Comparison of ENCODE assay signal across 9 mouse cellular contexts in genomic region chr3:138066348-138066856, GRCm38 (mm10). TPM values are rescaled to one million over a fixed set of nuclear protein-coding genes. Genes with fewer than 3 reads are reported as not detected.
DNase-seq lines count a peak whose midpoint lies in the region; ATAC-seq and TF ChIP-seq lines count a peak whose summit lies in the region.
"Had no signal": no experiment of that assay in that cellular context is flagged by ENCODE, and none has a peak within 500 bp of the region (broad histone marks: within the 10 kb centered on the region; RNA-seq: fewer than 3 reads in every experiment).

No protein-coding gene starts in this region.

- peaks cover 68% of the 10 kb centered on the region for H3K79me2 ChIP-seq in C2C12 (ENCODE audit: control insufficient read depth, insufficient read depth)

- WGBS in heart, embryonic 13.5 days: 70% methylated on average over 20 of the region's 20 CpGs
- WGBS in limb, embryonic 13.5 days: 80% methylated on average over 20 of the region's 20 CpGs
- 80% methylated on average over 20 of the region's 20 CpGs for WGBS in intestine, embryonic 15.5 days

- peaks cover 72% of the 10 kb centered on the region for H3K4me1 ChIP-seq in heart, embryonic 13.5 days
- peaks cover 26% of the 10 kb centered on the region for H3K4me1 ChIP-seq in limb, embryonic 13.5 days
- H3K4me1 ChIP-seq in intestine, embryonic 15.5 days (replicated peaks): peaks cover 16% of the 10 kb centered on the region

- peaks cover 60% of the 10 kb centered on the region for H3K79me3 ChIP-seq in C2C12 (ENCODE audit: low read depth)

- peak overlapping the region; percentile 85 for H3K9ac ChIP-seq in heart, embryonic 13.5 days
- H3K9ac ChIP-seq in limb, embryonic 13.5 days: no peak overlapping the region
- H3K9ac ChIP-seq in intestine, embryonic 15.5 days: no peak overlapping the region
- H3K9ac ChIP-seq: lung, embryonic 15.5 days had no signal

- H3K36me3 ChIP-seq in C2C12 (ENCODE audit: control insufficient read depth, insufficient read depth): peaks cover 14% of the 10 kb centered on the region
- H3K36me3 ChIP-seq in heart, embryonic 13.5 days: 0 out of 2 replicates have a peak, but pooled peaks cover 6% of the 10 kb centered on the region
- H3K36me3 ChIP-seq in limb, embryonic 13.5 days: no peaks in the 10 kb centered on the region
- no peaks in the 10 kb centered on the region for H3K36me3 ChIP-seq in intestine, embryonic 15.5 days
- H3K36me3 ChIP-seq: lung, embryonic 15.5 days had no signal

- peak overlapping the region; percentile 98 for H3K27ac ChIP-seq in heart, embryonic 13.5 days (replicated peaks)
- no peak overlapping the region for H3K27ac ChIP-seq in limb, embryonic 13.5 days
- H3K27ac ChIP-seq in intestine, embryonic 15.5 days: no peak overlapping the region
- H3K27ac ChIP-seq: lung, embryonic 15.5 days had no signal

- no peaks in the 10 kb centered on the region for H3K9me3 ChIP-seq in heart, embryonic 13.5 days
- no peaks in the 10 kb centered on the region for H3K9me3 ChIP-seq in limb, embryonic 13.5 days
- no peaks in the 10 kb centered on the region for H3K9me3 ChIP-seq in intestine, embryonic 15.5 days
- H3K9me3 ChIP-seq: lung, embryonic 15.5 days had no signal

- peak overlapping the region; percentile 77 for H3K4me2 ChIP-seq in heart, embryonic 13.5 days
- peak overlapping the region; percentile 3 for H3K4me2 ChIP-seq in limb, embryonic 13.5 days (replicated peaks)
- H3K4me2 ChIP-seq in intestine, embryonic 15.5 days (replicated peaks): no peak overlapping the region
- H3K4me2 ChIP-seq: lung, embryonic 15.5 days had no signal

- no peaks in the 10 kb centered on the region for H3K27me3 ChIP-seq in C2C12 (ENCODE audit: control insufficient read depth, insufficient read depth, insufficient read length)
- no peaks in the 10 kb centered on the region for H3K27me3 ChIP-seq in heart, embryonic 13.5 days (replicated peaks)
- H3K27me3 ChIP-seq in limb, embryonic 13.5 days: no peaks in the 10 kb centered on the region
- H3K27me3 ChIP-seq in intestine, embryonic 15.5 days (replicated peaks): no peaks in the 10 kb centered on the region
- H3K27me3 ChIP-seq: lung, embryonic 15.5 days had no signal

- peak overlapping the region; percentile 82 for H3ac ChIP-seq in C2C12 (ENCODE audit: control insufficient read depth, insufficient read length, low read depth)

- peak overlapping the region; percentile 51 for H3K4me3 ChIP-seq in C2C12 (ENCODE audit: insufficient read depth, poor library complexity, severe bottlenecking)
- peak overlapping the region; percentile 52 for H3K4me3 ChIP-seq in heart, embryonic 13.5 days
- H3K4me3 ChIP-seq in limb, embryonic 13.5 days: peak overlapping the region; percentile 5
- H3K4me3 ChIP-seq in intestine, embryonic 15.5 days (replicated peaks): no peak overlapping the region
- H3K4me3 ChIP-seq: lung, embryonic 15.5 days had no signal

- TF ChIP-seq CTCF in C2C12 (IDR thresholded peaks at IDR 0.05; ENCODE audit: control insufficient read depth, insufficient read depth, insufficient read length): no peak

- peak; percentile 34 to 39 for DNase-seq in cerebellum, postnatal 10 days
- DNase-seq in cerebellum, adult 9-11 months: no peak
- no peak for DNase-seq in urinary bladder, postnatal 36 days (ENCODE audit: low spot score in 2 of 2)
- no peak for DNase-seq in frontal cortex, postnatal 25 days (ENCODE audit: low spot score in 2 of 2)

- ATAC-seq in heart, embryonic 13.5 days (ENCODE audit: extremely low read depth, insufficient number of reproducible peaks, low FRiP score, low TSS enrichment): no peak
- peak; percentile 49 for ATAC-seq in limb, embryonic 13.5 days (ENCODE audit: low FRiP score, low read depth)
- no peak for ATAC-seq in intestine, embryonic 15.5 days

TF ChIP-seq in C2C12, 6 proteins besides CTCF, POLR2A, EP300 and RAD21:
- TF ChIP-seq MAX (IDR thresholded peaks at IDR 0.05) (peak; percentile 40), MYOD1 (IDR thresholded peaks at IDR 0.05; ENCODE audit: control insufficient read depth, insufficient read length, low read depth) (peak; percentile 83), CEBPB (IDR thresholded peaks at IDR 0.05; ENCODE audit: low read depth) (no peak), MYOG (IDR thresholded peaks at IDR 0.05; ENCODE audit: control insufficient read depth, extremely low read depth, insufficient read length) (no peak), USF1 (IDR thresholded peaks at IDR 0.05; ENCODE audit: low read depth) (no peak)

RNA-seq across cellular contexts. Expression of gene Gm5105, which starts 0.8 kb away (rescaled TPM):
- polyA plus RNA-seq in C2C12 (2012; fragmentation: generic; extraction: Trizol): 0.16 TPM
- 0.36 and 0.56 TPM in 2 replicates for polyA plus RNA-seq in heart, embryonic 13.5 days (2015; fragmentation: Nextera tagmentation; extraction: Ambion mirVana)
- 0.09 TPM in 1 of 2 replicates, not detected in the other for polyA plus RNA-seq in limb, embryonic 13.5 days (2015; fragmentation: Nextera tagmentation; extraction: Ambion mirVana)
- 0.24 and 0.31 TPM in 2 replicates for polyA plus RNA-seq in intestine, embryonic 15.5 days (2015; fragmentation: Nextera tagmentation; extraction: Ambion mirVana)

RNA-seq across cellular contexts. Expression of gene 1110002E22Rik, which starts 1.6 kb away (rescaled TPM):
- polyA plus RNA-seq in C2C12 (2012; fragmentation: generic; extraction: Trizol): 6.5 TPM
- polyA plus RNA-seq in heart, embryonic 13.5 days (2015; fragmentation: Nextera tagmentation; extraction: Ambion mirVana): 9.4 and 11.1 TPM in 2 replicates
- polyA plus RNA-seq in limb, embryonic 13.5 days (2015; fragmentation: Nextera tagmentation; extraction: Ambion mirVana): 1.6 and 2.3 TPM in 2 replicates
- polyA plus RNA-seq in intestine, embryonic 15.5 days (2015; fragmentation: Nextera tagmentation; extraction: Ambion mirVana): 0.14 and 0.18 TPM in 2 replicates

Comparison
In these comparisons a context has a peak if more than half of its experiments do, and no peak if none do; other contexts are left out.
1. DNase-seq: peak in cerebellum, postnatal 10 days (2 of 2); none in cerebellum, adult 9-11 months (single experiment), urinary bladder, postnatal 36 days (0 of 2) and frontal cortex, postnatal 25 days (0 of 2).